Mouse (Mus musculus) intestine, embryonic 14.5 days (tissue): ENCODE measurements around the gene Gm20696. TPM values are rescaled to one million over a fixed set of nuclear protein-coding genes. Genes with fewer than 3 reads are reported as not detected.

ENCODE experiments used
- ATAC-seq: fragments of 200-750 bp; cut with Nextera tagmentation; replicated peaks from 2 replicates; pipeline ENCODE4 v1.8.0; 2017; ENCODE audit warnings: low read depth, moderate number of reproducible peaks, moderate TSS enrichment, moderate library complexity; ENCODE audit not compliant: low FRiP score, low TSS enrichment
- DNase-seq: peaks from one replicate; pipeline ENCODE4 v3.0.0-alpha.2; 2018; ENCODE audit warnings: low spot score
- H3K27ac ChIP-seq: fragments of 300-500 bp; sonication (generic); 2 replicates; pipeline ENCODE4 v1.5.1; 2014; ENCODE audit warnings: low read depth, mild to moderate bottlenecking, control low read depth
- H3K27me3 ChIP-seq: fragments of 300-500 bp; sonication (generic); replicated peaks from 2 replicates; pipeline ENCODE4 v1.6.1; 2014; ENCODE audit warnings: low read length, control low read depth; ENCODE audit not compliant: control insufficient read depth, insufficient read depth
- H3K36me3 ChIP-seq: fragments of 300-500 bp; sonication (generic); 2 replicates; pipeline ENCODE4 v1.6.1; 2014; ENCODE audit warnings: low read length, control low read depth; ENCODE audit not compliant: control insufficient read depth, insufficient read depth
- H3K4me1 ChIP-seq: fragments of 300-500 bp; sonication (generic); replicated peaks from 2 replicates; pipeline ENCODE4 v1.6.1; 2014; ENCODE audit warnings: low read length, control low read depth, mixed read lengths; ENCODE audit not compliant: control insufficient read depth, insufficient read depth
- H3K4me2 ChIP-seq: fragments of 300-500 bp; sonication (generic); 2 replicates; pipeline ENCODE4 v1.6.1; 2014; ENCODE audit warnings: low read length
- H3K4me3 ChIP-seq: fragments of 300-500 bp; sonication (generic); 2 replicates; pipeline ENCODE4 v1.5.1; 2014; ENCODE audit warnings: low read depth, low read length, control low read depth, mixed read lengths
- H3K9ac ChIP-seq: fragments of 300-500 bp; sonication (generic); 2 replicates; pipeline ENCODE4 v1.6.1; 2014; ENCODE audit warnings: mild to moderate bottlenecking, low read length
- H3K9me3 ChIP-seq: fragments of 300-500 bp; sonication (generic); 2 replicates; pipeline ENCODE4 v1.6.1; 2016; ENCODE audit warnings: low read length, control low read depth; ENCODE audit not compliant: control insufficient read depth
- WGBS: fragments of 180-500 bp; shearing (Covaris S2); extraction: QIAGEN DNeasy Blood & Tissue Kit; methylation state at CpG from one replicate; pipeline ENCODE4 v1.1.7; 2014; 5-methylcytosine and 5-hydroxymethylcytosine counted together
- polyA plus RNA-seq: library from polyadenylated mRNA; unstranded; fragments of >200 nt; fragmentation: Nextera tagmentation; extraction: Ambion mirVana; gene quantifications from 2 replicates; pipeline ENCODE4 v1.2.1, GENCODE M21; 2014

Gene Gm20696
- polyA plus RNA-seq, 1 experiment from 2014 or later = 6.9 TPM

DNA sequence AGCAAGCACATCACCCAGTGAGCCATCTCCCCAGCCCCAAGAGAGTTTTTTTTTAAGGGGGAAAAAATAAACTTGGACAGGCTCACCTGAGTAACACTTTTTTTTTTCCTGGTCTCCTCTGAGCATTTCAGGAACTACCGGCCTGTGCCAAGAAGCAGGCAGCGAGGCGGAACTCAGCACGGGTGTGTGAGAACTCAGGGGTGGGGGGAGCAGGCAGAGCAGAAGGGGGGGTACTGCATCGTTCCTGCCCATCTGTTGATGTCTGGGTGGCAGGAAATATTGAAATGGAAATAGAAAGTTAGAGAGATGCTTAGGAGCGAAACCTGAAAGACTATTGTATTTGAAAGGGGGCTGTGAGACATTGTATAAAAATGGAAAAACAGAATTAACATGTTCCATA, 290.7 kb downstream of the Gm20696 start:
- no peak overlapping the region for H3K9ac ChIP-seq
- no peak overlapping the region for H3K4me3 ChIP-seq
- H3K27ac ChIP-seq = no peak overlapping the region
- H3K27me3 ChIP-seq = no peaks in the 10 kb centered on the region
- no peak for DNase-seq
- WGBS = 74% methylated on average over 6 of the region's 6 CpGs
- H3K4me2 ChIP-seq = no peak overlapping the region
- H3K4me1 ChIP-seq = peaks cover 40% of the 10 kb centered on the region
- no peak for ATAC-seq
- H3K36me3 ChIP-seq = no peaks in the 10 kb centered on the region
- H3K9me3 ChIP-seq = no peaks in the 10 kb centered on the region

DNA sequence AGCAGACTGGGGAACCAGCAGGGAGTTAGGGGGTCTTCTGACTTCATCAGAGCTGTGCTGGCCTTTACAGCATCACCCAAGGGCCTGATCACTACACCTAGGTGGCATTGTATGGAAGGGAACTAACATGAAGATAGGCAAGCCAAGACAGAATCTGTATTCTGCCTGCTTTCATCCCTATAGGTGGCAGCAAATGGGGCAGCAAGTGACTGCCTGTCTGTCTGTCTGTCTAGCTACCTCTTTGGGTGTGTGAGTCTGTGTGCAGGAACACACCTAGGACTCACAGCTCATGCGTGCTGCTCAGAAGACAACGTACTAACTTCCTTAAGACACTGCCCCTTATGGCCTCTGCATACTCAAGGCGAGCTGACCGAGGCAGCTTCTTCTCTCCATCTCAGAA, 291.2 kb downstream of the Gm20696 start:
- ATAC-seq = no peak
- no peak overlapping the region for H3K9ac ChIP-seq
- no peak overlapping the region for H3K27ac ChIP-seq

DNA sequence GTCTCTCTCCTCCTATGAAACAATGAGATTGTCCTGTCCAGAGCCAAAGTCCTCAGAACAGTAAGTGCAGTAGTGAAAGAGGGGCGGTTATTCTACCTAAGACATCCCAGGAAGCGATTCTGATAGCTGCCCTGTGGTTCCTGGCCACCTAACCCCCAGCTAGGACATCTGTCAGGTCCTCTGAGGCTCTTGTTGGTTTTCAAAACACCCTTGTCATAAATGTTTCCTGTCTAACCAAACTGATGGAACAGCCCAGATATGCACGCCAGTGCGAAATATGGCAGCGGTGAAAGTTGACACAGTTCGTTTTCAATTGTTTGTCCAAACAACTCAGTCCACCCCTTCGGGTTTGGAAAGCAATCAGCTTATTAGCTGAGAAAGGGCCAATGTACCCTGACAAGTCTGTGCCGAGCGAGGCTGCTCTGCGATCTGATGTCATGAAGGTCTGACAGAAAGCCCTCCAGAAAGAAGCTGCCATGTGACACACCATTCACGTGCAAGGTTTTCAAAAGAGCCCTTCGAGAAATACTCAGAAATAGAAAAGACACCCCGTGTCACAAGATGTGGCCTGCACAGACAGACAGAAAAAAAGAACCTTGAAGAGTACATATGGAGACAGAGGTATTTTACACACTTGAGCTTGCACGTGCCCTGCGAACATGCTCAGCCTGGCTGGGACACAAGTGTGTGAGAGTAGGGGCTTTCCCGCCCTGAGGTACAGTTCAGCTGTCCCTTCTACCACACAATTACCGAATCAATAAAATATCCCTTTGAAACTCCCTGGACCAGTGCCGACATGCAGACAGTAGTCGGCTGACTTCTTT, 291.9 kb downstream of the Gm20696 start:
- ATAC-seq = no peak
- no peak overlapping the region for H3K4me2 ChIP-seq
- no peaks in the 10 kb centered on the region for H3K27me3 ChIP-seq
- H3K36me3 ChIP-seq = no peaks in the 10 kb centered on the region
- H3K4me3 ChIP-seq = no peak overlapping the region
- no peak for DNase-seq
- peaks cover 36% of the 10 kb centered on the region for H3K4me1 ChIP-seq
- no peaks in the 10 kb centered on the region for H3K9me3 ChIP-seq
- WGBS = 67% methylated on average over 19 of the region's 19 CpGs
- H3K27ac ChIP-seq = no peak overlapping the region
- no peak overlapping the region for H3K9ac ChIP-seq

More for the DNA sequence above, 291.2 kb downstream of the Gm20696 start:
- WGBS = 48% methylated on average over 4 of the region's 4 CpGs
- Histone ChIP-seq H3K4me3 (no peak overlapping the region), H3K27me3 (no peaks in the 10 kb centered on the region), H3K4me1 (peaks cover 40% of the 10 kb centered on the region), H3K36me3 (no peaks in the 10 kb centered on the region), H3K4me2 (no peak overlapping the region), H3K9me3 (no peaks in the 10 kb centered on the region)
- DNase-seq = no peak

DNA sequence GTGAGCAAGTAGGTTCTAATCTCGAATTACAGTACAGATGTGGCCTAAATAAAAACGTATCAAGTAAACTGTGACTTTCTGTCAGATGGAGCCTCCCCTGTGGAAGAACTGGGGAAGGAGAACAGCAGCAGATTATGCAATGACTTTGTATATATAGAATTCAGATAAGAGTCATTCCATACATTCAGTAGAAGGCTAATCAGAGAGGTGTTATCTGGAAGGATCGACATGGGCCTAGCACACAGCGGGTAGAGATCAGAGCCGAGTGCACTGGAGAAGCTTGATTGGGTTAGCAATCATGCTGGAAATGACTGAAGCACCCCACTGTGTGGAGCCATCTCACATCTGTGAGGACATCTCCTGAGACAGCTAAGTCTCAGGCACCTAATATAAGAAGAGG, 294.2 kb downstream of the Gm20696 start:
- no peaks in the 10 kb centered on the region for H3K27me3 ChIP-seq
- H3K4me2 ChIP-seq = no peak overlapping the region
- no peak overlapping the region for H3K27ac ChIP-seq
- no peaks in the 10 kb centered on the region for H3K36me3 ChIP-seq
- H3K9me3 ChIP-seq = no peaks in the 10 kb centered on the region
- 69% methylated on average over 5 of the region's 5 CpGs for WGBS
- H3K4me1 ChIP-seq = peaks cover 28% of the 10 kb centered on the region
- no peak overlapping the region for H3K9ac ChIP-seq
- no peak overlapping the region for H3K4me3 ChIP-seq
- DNase-seq (no peak), ATAC-seq (no peak)

DNA sequence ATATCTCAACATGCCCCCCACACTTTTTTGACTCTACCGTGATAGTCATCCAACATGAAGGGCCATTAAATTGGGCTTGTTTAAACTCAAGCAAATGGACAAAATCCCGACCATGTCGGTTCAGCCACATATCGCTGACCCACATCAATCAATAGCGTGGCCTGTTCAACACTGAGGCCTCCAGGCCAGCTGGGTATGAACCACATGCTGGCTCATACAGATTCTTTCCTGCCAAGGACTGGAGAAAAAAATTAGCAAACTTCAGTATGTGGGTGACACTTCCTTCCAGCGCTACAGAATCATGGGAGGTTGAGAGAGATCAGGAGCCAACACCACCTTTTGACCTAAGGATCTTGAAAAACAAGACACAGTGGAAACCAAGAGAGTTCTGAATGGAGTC, 294.6 kb downstream of the Gm20696 start:
- 72% methylated on average over 6 of the region's 6 CpGs for WGBS
- no peak for DNase-seq
- no peak for ATAC-seq

DNA sequence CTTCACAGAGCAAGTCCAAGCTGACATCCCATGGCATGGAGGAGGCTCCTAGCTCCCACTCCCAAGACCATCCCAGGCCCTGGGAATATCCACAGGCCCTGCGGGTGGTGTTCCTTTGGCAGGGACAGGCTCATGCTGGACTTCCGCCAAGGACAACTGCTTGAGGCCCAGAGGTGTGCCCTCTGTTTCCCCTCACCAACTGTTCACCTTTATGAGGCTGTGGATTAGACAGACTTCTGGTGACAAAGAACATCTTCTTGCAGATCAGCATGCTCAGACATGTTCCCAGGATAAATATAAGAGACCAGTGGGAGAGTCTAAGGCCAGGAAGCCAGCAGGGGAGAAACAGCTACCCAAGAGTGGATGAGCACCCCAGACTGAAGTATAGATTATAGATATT, 296.7 kb downstream of the Gm20696 start:
- no peaks in the 10 kb centered on the region for H3K9me3 ChIP-seq
- H3K27me3 ChIP-seq = no peaks in the 10 kb centered on the region
- ATAC-seq (no peak), DNase-seq (no peak)
- peaks cover 7% of the 10 kb centered on the region for H3K4me1 ChIP-seq
- H3K36me3 ChIP-seq = no peaks in the 10 kb centered on the region
- H3K4me3 ChIP-seq = no peak overlapping the region
- no peak overlapping the region for H3K27ac ChIP-seq
- H3K4me2 ChIP-seq = no peak overlapping the region
- WGBS = 87% methylated on average over 2 of the region's 2 CpGs
- no peak overlapping the region for H3K9ac ChIP-seq

More for the DNA sequence above, 294.6 kb downstream of the Gm20696 start:
- no peak overlapping the region for H3K4me2 ChIP-seq
- H3K36me3 ChIP-seq = no peaks in the 10 kb centered on the region
- H3K27me3 ChIP-seq = no peaks in the 10 kb centered on the region
- no peaks in the 10 kb centered on the region for H3K9me3 ChIP-seq
- no peak overlapping the region for H3K27ac ChIP-seq
- H3K9ac ChIP-seq = no peak overlapping the region
- H3K4me3 ChIP-seq = no peak overlapping the region
- peaks cover 24% of the 10 kb centered on the region for H3K4me1 ChIP-seq

DNA sequence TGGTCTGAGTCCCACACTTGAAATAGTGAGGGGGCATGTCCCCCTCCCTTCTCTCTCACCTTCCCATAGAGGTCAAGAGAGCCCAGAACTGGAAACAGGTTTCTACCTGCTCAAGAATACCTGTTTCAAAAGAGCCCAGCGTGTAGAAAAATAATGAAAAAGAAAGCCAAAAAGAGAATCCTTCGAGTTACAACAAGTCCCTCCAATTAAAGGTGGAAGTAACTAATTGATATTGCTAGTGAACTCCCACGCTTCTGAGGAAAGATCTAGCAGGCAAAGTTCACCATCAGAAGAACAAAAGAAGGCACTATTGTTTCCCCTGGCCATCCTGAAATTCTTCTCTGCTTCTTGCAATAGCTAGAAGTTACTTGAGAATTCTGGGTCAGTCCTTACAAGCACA, 297.4 kb downstream of the Gm20696 start:
- Histone ChIP-seq H3K4me1 (no peaks in the 10 kb centered on the region), H3K27me3 (no peaks in the 10 kb centered on the region), H3K36me3 (no peaks in the 10 kb centered on the region), H3K27ac (no peak overlapping the region), H3K4me3 (no peak overlapping the region), H3K4me2 (no peak overlapping the region), H3K9me3 (no peaks in the 10 kb centered on the region), H3K9ac (no peak overlapping the region)
- DNase-seq (no peak), ATAC-seq (no peak)
- WGBS = 93% methylated on average over 3 of the region's 3 CpGs

DNA sequence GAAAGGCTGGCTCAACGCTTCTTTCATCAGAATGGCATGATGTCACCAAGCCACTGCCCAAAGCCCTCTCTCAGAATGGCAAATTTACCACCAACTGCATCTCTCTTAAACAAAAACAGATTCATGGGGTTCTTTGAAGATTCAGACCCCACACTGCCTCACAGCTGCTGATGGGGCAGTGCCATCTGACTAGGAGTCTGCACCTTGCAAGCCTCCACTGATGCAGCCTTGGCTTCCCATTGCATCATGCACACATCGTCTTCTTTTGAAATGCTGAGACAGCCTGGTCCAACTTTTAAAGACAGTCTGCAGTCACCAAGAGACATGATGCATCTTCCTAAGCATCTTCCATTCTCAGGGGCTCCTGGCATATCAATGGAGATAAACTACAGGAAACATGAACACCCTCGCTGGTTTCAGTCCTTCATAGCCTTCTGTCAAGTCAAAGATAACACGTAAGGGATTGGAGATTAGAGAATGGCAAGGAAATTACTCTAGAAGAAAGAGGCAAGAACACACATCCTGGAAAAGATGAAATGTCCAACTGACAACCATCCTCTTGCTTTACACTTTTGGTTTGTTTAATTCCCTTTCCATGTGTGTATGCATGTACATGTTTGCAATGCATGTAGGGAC, 298.4 kb downstream of the Gm20696 start:
- WGBS = 81% methylated on average over 4 of the region's 4 CpGs
- no peak overlapping the region for H3K27ac ChIP-seq
- H3K4me3 ChIP-seq = no peak overlapping the region
- H3K27me3 ChIP-seq = no peaks in the 10 kb centered on the region
- H3K4me1 ChIP-seq = no peaks in the 10 kb centered on the region
- no peak for DNase-seq
- H3K4me2 ChIP-seq = no peak overlapping the region
- no peaks in the 10 kb centered on the region for H3K36me3 ChIP-seq
- no peak for ATAC-seq
- no peaks in the 10 kb centered on the region for H3K9me3 ChIP-seq
- no peak overlapping the region for H3K9ac ChIP-seq

DNA sequence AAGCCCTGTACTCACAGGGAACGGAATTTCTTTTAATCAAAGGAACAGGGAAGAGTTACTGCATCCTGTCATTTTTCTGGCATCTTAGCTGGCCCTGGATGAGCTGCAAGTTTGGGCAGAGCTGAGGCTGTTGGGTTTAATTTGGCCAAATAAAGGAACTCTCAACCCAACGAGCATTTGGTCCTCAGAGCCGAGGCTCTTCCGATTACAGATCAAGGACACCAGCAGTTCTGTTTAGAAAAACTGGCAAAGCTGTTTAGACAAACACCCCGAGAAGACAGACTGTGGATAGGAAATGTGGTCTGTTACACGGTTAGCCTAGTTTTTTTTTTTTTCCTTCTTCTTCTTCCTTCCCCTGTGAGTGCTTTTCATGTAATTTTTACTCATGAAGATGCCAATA, 302.1 kb downstream of the Gm20696 start:
- Histone ChIP-seq H3K27me3 (no peaks in the 10 kb centered on the region), H3K9me3 (no peaks in the 10 kb centered on the region), H3K36me3 (no peaks in the 10 kb centered on the region), H3K9ac (no peak overlapping the region), H3K4me1 (no peaks in the 10 kb centered on the region), H3K4me3 (no peak overlapping the region), H3K27ac (no peak overlapping the region), H3K4me2 (no peak overlapping the region)
- no peak for DNase-seq
- no peak for ATAC-seq
- 33% methylated on average over 6 of the region's 6 CpGs for WGBS
